Mouse (Mus musculus) kidney, adult 2 months (tissue): ENCODE measurements at regions not wholly inside any gene's neighbourhood (a gene's known extent, or its start where the extent isn't known, plus 50 kb on each side); places are given as distances from the start of the nearest gene placed in this dataset.
A peak's percentile ranks its signal among the peaks of the same experiment; 100 is the strongest.

Experiments
- DNase-seq: peaks from one replicate; pipeline ENCODE4 v3.0.0; 2021
- H3K27ac ChIP-seq: fragments of 200-500 bp; 2 replicates; pipeline ENCODE4 v1.5.1; 2012; ENCODE audit warnings: low read depth, low read length, control low read depth, inconsistent platforms; ENCODE audit not compliant: insufficient read depth
- H3K27me3 ChIP-seq: fragments of 200-500 bp; replicated peaks from 2 replicates; pipeline ENCODE4 v1.6.1; 2012; ENCODE audit warnings: mild to moderate bottlenecking, moderate library complexity, low read length, inconsistent platforms; ENCODE audit not compliant: control insufficient read depth, insufficient read depth
- H3K36me3 ChIP-seq: fragments of 200-500 bp; 2 replicates; pipeline ENCODE4 v1.6.1; 2012; ENCODE audit warnings: mild to moderate bottlenecking, moderate library complexity, low read length, inconsistent platforms; ENCODE audit not compliant: control insufficient read depth, insufficient read depth
- H3K4me1 ChIP-seq: fragments of 200-500 bp; 2 replicates; pipeline ENCODE4 v1.6.1; 2011; ENCODE audit warnings: low read length; ENCODE audit not compliant: control insufficient read depth, insufficient read depth
- H3K4me3 ChIP-seq: fragments of 200-500 bp; 2 replicates; pipeline ENCODE4 v1.5.1; 2011; ENCODE audit warnings: mild to moderate bottlenecking, low read depth, low read length, control low read depth; ENCODE audit not compliant: insufficient read depth
- CTCF ChIP-seq: fragments of 200-500 bp; conservative IDR thresholded peaks from 2 replicates; pipeline ENCODE4 v1.5.1; 2011; ENCODE audit warnings: low read depth, mild to moderate bottlenecking, control low read depth, low read length, moderate library complexity, mixed read lengths; ENCODE audit not compliant: insufficient read depth, insufficient read length
- POLR2A ChIP-seq: fragments of 200-500 bp; IDR thresholded peaks from one replicate; pipeline ENCODE4 v1.6.1; 2011; ENCODE audit warnings: low read depth, low read length, control low read depth
- WGBS: fragments of 180-500 bp; shearing (Covaris S2); methylation state at CpG from one replicate; pipeline ENCODE4 v1.1.7; 2018; 5-methylcytosine and 5-hydroxymethylcytosine counted together

DNA sequence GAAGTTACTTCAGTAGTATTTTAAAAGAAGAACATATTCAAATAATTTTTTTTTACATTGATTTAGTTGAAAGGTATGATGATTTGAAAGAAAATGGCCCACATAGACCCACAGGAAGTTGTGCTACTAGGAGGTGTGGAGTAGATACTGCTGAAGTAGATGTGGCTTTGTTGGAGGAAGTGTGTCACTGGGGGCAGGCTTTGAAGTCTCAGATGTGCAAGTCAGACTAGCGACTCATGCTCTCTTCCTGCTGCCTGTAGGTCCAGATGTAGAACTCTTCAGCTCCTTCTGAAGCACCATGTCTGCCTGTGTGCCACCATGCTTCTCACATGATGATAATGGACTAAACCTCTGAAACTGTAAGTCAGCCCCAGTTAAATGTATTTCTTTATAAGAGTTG, 452.0 kb downstream of the Gtdc1 start:
- WGBS = 84% methylated on average over 1 of the region's 1 CpGs

DNA sequence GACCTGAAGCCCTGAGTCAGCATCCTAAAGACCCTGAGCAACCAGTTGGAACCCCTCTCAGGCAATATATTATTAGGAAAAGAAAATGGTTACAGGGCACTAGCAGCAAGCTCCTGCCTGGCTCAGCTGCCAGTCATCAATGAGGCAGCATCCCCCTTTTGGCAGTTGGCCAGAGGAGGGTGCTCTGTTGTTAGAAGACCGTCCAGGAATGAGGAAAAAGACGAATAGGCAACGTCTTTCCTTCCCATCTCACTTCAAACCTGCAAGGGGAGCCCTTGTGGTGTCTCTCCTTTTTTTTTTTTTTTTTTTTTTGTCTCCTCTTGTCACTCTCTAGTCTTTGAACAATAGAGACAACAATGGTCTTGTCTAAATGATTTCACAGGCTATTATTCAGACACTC, 452.8 kb downstream of the Gtdc1 start:
- TF ChIP-seq CTCF (no peak), POLR2A (no peak)
- 16% methylated on average over 3 of the region's 3 CpGs for WGBS
- H3K27me3 ChIP-seq = no peaks in the 10 kb centered on the region
- H3K4me1 ChIP-seq = no peaks in the 10 kb centered on the region
- no peaks in the 10 kb centered on the region for H3K36me3 ChIP-seq
- no peak for DNase-seq
- H3K27ac ChIP-seq = no peak overlapping the region
- H3K4me3 ChIP-seq = no peak overlapping the region

More for the DNA sequence above, 452.0 kb downstream of the Gtdc1 start:
- no peak for DNase-seq
- Histone ChIP-seq H3K27me3 (no peaks in the 10 kb centered on the region), H3K27ac (no peak overlapping the region), H3K36me3 (no peaks in the 10 kb centered on the region), H3K4me3 (no peak overlapping the region), H3K4me1 (no peaks in the 10 kb centered on the region)
- TF ChIP-seq POLR2A = no peak
- TF ChIP-seq CTCF = no peak

DNA sequence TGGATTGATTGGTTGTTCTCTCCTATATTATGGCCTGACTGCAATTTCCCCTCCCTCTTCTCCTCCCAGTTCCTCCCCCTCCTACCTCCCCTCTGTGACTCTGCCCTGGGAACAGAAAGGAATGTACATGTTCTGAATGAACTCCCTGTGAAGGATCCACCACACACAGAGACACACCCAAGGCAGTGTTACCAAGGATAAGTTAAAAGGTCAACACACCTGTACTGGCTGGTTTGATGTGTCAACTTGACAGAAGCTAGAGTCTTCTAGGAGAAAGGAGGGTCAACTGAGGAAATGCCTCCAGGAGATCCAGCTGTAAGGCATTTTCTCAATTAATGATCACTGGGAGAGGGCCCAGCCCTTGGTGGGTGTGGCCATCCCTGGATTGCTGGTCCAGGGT, 456.1 kb downstream of the Gtdc1 start:
- Histone ChIP-seq H3K27ac (no peak overlapping the region), H3K4me1 (no peaks in the 10 kb centered on the region), H3K4me3 (no peak overlapping the region), H3K27me3 (no peaks in the 10 kb centered on the region), H3K36me3 (no peaks in the 10 kb centered on the region)
- no peak for TF ChIP-seq CTCF
- TF ChIP-seq POLR2A = no peak
- no peak for DNase-seq

DNA sequence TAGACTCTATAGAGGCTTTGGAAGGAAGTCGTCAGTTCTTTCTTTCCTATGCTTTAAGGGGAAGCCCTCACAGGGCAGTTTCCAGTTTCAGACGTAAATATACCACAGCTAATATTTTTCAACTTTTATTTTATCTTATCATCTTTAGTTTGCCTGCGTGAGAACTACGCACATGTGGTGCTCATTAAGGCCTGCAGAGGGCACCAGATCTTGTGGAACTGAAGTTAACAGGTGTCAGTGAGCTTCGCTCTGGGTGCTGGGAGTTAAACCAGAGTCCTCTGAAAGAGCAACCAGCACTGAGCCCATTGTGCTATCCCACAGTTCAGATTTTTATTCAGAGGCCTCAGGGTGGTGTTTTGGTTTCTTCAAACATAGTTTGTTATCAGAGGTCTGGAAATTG, 456.5 kb downstream of the Gtdc1 start:
- H3K4me1 ChIP-seq = no peaks in the 10 kb centered on the region
- no peaks in the 10 kb centered on the region for H3K27me3 ChIP-seq
- 95% methylated on average over 5 of the region's 5 CpGs for WGBS
- no peaks in the 10 kb centered on the region for H3K36me3 ChIP-seq
- H3K4me3 ChIP-seq = no peak overlapping the region
- no peak overlapping the region for H3K27ac ChIP-seq
- TF ChIP-seq CTCF (no peak), POLR2A (no peak)
- no peak for DNase-seq

DNA sequence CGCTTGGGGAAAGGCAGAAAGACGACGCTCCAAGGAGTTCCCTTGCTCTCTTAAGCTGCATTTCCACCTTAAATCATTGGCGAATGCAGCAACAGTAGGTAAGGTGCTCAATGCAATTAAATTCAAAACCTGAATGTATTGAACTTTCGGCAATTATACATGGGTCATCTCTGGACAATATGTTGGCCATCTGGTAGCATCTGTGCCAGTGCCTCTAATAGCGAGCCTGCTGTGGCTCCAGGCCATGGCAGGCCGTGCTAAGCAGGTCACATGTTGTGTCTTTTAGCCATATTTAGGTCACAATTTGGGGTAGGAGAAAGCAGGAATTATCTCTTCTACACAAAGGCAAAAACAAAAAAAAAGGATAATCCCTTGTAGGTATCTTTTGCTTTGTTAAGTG, 462.8 kb downstream of the Gtdc1 start:
- H3K27ac ChIP-seq = no peak overlapping the region
- peaks cover 3% of the 10 kb centered on the region; the same call in 1 of the 2 replicates for H3K4me1 ChIP-seq
- no peak overlapping the region for H3K4me3 ChIP-seq
- 95% methylated on average over 7 of the region's 7 CpGs for WGBS
- H3K36me3 ChIP-seq = no peaks in the 10 kb centered on the region
- DNase-seq = no peak
- TF ChIP-seq POLR2A (no peak), CTCF (no peak)
- no peaks in the 10 kb centered on the region for H3K27me3 ChIP-seq

DNA sequence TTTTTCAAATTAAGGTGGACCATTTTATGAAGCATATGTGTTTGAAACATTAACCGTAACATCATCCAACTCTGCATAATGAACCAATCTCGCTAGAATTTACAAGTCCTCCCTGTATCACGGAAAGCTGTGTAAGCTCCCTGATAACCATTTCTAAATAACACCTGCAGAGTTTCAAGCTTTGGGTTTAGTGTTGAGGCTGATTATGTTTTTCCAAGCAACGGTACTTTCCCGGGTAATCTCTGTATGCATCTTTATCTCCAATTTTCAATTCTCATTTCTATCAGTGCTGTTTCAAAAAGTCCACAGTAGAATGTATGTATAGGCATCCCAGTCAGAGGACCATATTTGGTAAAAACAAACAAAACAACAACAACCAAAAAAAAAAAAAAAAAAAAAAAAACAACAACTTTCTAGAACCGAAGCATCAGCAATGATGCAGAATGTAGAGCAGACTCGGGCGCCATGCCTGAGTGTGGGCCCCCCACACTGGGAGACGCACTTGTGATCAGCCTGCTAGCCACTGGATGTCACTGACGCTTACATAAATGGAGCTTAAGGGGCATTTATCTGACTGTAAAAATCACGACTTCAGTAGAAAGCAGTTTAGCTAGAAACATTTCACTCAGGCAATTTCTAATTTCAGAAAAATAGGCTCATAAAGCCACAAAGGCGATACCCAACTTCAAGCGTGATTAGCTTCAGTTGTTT, 464.7 kb downstream of the Gtdc1 start:
- 94% methylated on average over 13 of the region's 13 CpGs for WGBS
- DNase-seq = no peak
- no peak for TF ChIP-seq CTCF
- no peak for TF ChIP-seq POLR2A
- H3K27me3 ChIP-seq = no peaks in the 10 kb centered on the region
- H3K4me1 ChIP-seq = peaks cover 3% of the 10 kb centered on the region; the same call in 1 of the 2 replicates
- no peak overlapping the region for H3K27ac ChIP-seq
- no peak overlapping the region for H3K4me3 ChIP-seq
- H3K36me3 ChIP-seq = no peaks in the 10 kb centered on the region

DNA sequence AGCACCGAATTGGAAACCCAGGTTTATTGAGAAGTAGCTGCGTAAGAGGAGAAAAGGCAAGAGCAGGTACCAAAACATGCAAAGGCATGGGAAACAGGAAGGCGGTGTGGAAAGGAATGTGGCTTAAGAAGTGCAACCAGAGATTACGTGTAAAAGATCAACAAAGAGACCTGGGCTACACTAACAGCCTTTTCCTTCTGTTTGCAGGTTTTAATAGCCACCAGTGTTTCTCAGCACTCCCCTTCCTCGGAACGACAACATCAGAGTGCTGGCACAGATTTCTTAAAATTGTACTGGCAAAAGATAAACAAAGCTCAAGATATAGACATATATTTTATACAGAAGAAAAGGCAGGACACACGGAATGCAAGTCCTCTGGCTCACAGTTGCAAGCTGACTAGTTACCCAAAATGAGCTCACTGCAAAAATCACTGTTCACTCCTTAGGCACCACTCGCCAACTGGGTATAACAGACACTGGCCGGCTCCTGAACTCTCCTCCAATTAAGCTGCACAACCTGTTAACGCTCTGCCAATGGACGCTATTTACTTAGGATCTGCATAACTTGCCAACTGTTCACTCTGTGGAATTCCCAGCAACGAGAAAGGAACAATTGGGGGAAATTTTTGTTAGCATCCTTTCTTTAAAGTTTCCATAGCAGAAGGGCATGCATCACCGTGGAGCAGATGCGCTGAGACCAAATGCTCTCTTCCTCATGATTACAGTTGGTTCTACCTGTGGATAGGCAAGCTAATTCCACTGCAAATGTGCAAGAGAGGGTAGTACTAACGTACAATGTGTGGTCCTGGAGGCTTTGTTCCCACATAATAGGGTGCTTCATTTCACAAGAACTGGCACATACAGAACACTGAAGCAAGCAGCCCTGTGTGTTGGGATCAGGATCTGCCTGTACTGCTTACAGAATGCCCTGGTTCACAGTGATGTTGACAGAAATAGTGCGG, 465.9 kb downstream of the Gtdc1 start:
- no peak overlapping the region for H3K4me3 ChIP-seq
- peak; percentile 16 for DNase-seq
- TF ChIP-seq CTCF (no peak), POLR2A (no peak)
- H3K4me1 ChIP-seq = peaks cover 3% of the 10 kb centered on the region; the same call in 1 of the 2 replicates
- no peaks in the 10 kb centered on the region for H3K27me3 ChIP-seq
- no peak overlapping the region for H3K27ac ChIP-seq
- H3K36me3 ChIP-seq = no peaks in the 10 kb centered on the region
- WGBS = 56% methylated on average over 16 of the region's 16 CpGs
